Comparison of ENCODE assay signal across 10 mouse cellular contexts in the genomic region with DNA sequence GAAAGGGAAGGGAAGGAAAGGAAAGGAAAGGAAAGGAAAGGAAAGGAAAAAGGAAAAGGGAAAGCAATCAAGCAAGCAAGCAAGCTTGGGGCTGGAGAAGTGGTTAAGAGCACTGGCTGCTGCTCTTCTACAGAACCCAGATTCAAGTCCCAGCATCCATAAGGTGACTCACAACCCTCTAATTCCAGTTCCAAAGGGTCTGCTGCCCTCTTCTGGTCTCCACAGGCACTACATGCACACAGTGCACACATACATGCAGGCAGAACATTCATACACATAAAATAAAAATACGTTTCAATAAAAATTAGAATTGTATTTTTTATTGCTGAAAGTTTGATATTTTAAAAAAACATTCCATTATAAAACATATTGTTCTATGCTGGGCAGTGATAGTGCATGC. TPM values are rescaled to one million over a fixed set of nuclear protein-coding genes. Genes with fewer than 3 reads are reported as not detected.
DNase-seq lines count a peak whose midpoint lies in the region; ATAC-seq lines count a peak whose summit lies in the region.
"Had no signal": no experiment of that assay in that cellular context is flagged by ENCODE, and none has a peak within 500 bp of the region (broad histone marks: within the 10 kb centered on the region; RNA-seq: fewer than 3 reads in every experiment).

No protein-coding gene starts in this region.

- H3K27ac ChIP-seq in embryonic facial prominence, embryonic 11.5 days (replicated peaks; ENCODE audit: low read depth, low read length): no peak overlapping the region

- H3K9ac ChIP-seq in embryonic facial prominence, embryonic 11.5 days (replicated peaks; ENCODE audit: low read length): no peak overlapping the region

- no peak for ATAC-seq in embryonic facial prominence, embryonic 11.5 days (replicated peaks; ENCODE audit: insufficient number of reproducible peaks, low FRiP score, low TSS enrichment, low read depth)
- ATAC-seq in megakaryocyte progenitor cell, adult 5-6 weeks (replicated peaks; ENCODE audit: poor library complexity): 0 out of 2 replicates have a peak, but pooled peaks have one; percentile 16

- no peak overlapping the region for H3K4me2 ChIP-seq in embryonic facial prominence, embryonic 11.5 days (ENCODE audit: low read depth, low read length)

- DNase-seq in cerebellum, adult 11-12 months: peak; percentile 45
- no peak for DNase-seq in cerebellum, adult 9-10 months
- peak; percentile 43 for DNase-seq in left cerebral cortex, postnatal 4 days
- DNase-seq in left cerebral cortex, postnatal 36 days (ENCODE audit: low spot score in 2 of 2): no peak
- peak; percentile 62 for DNase-seq in adrenal gland, adult 2 months
- peak; percentile 26 for DNase-seq in embryonic facial prominence, embryonic 11.5 days (ENCODE audit: low spot score)
- DNase-seq in urinary bladder, postnatal 25 days (ENCODE audit: low spot score): no peak

- no peak overlapping the region for H3K4me3 ChIP-seq in embryonic facial prominence, embryonic 11.5 days (ENCODE audit: low read depth, low read length)

- no peaks in the 10 kb centered on the region for H3K9me3 ChIP-seq in embryonic facial prominence, embryonic 11.5 days (replicated peaks; ENCODE audit: control insufficient read depth, low read length)
- H3K9me3 ChIP-seq: megakaryocyte, embryonic 14.5 days had no signal

- no peaks in the 10 kb centered on the region for H3K36me3 ChIP-seq in embryonic facial prominence, embryonic 11.5 days (replicated peaks; ENCODE audit: control insufficient read depth, insufficient read depth, low read depth, low read length)

- no peaks in the 10 kb centered on the region; the same call in 1 of the 2 replicates for H3K27me3 ChIP-seq in embryonic facial prominence, embryonic 11.5 days (ENCODE audit: control insufficient read depth, insufficient read depth, low read length)
- H3K27me3 ChIP-seq: megakaryocyte, embryonic 14.5 days had no signal

- 0 out of 2 replicates have a peak, but pooled peaks cover 2% of the 10 kb centered on the region for H3K4me1 ChIP-seq in embryonic facial prominence, embryonic 11.5 days (ENCODE audit: control insufficient read depth, insufficient read depth, low read length)

- intact Hi-C loops in left cerebral cortex, postnatal 4 days (cut with DNase I): loop anchor here (10.0 kb wide), 1 partner anchor 142 kb away; the partner anchor contains the start of gene 2010300C02Rik
- intact Hi-C loops in left cerebral cortex, postnatal 36 days (cut with DNase I): loop anchor here (5.0 kb wide), 1 partner anchor 190 kb away; no protein-coding TSS in a partner anchor

- 76% methylated on average over 1 of the region's 1 CpGs for WGBS in embryonic facial prominence, embryonic 11.5 days

RNA-seq across cellular contexts. Expression of gene Tsga10, which starts 0.8 kb away (rescaled TPM):
- 10 to 100 TPM; 18.8 to 20.4 TPM for total RNA-seq in left cerebral cortex, postnatal 4 days (2021)
- total RNA-seq in left cerebral cortex, postnatal 36 days (2021): 10 to 100 TPM; 16.2 to 25.2 TPM
- total RNA-seq in adrenal gland, adult 2 months (2021): 1 to 10 TPM; 5.4 to 5.8 TPM
- polyA plus RNA-seq in adrenal gland, adult 2 months (2012; rRNA removed): 0.06 and 0.15 TPM in 2 replicates
- polyA plus RNA-seq in embryonic facial prominence, embryonic 11.5 days (2014; fragmentation: Nextera tagmentation; extraction: Ambion mirVana): 7.0 and 8.8 TPM in 2 replicates
- 7.5 and 8.6 TPM in 2 replicates for total RNA-seq in megakaryocyte progenitor cell, adult 5-6 weeks (2015)
- 8.1 and 9.6 TPM in 2 replicates for total RNA-seq in megakaryocyte progenitor cell, adult 5-6 weeks (2017)

RNA-seq across cellular contexts. Expression of gene Lipt1, which starts 4.5 kb away (rescaled TPM):
- total RNA-seq in left cerebral cortex, postnatal 4 days (2021): 1 to 10 TPM; 7.8 to 9.3 TPM
- total RNA-seq in left cerebral cortex, postnatal 36 days (2021): 1 to 10 TPM; 8.0 to 9.9 TPM
- total RNA-seq in adrenal gland, adult 2 months (2021): 10 to 100 TPM; 13.4 to 22.6 TPM
- polyA plus RNA-seq in adrenal gland, adult 2 months (2012; rRNA removed): 1.3 TPM in 2 replicates
- 10.3 and 11.5 TPM in 2 replicates for polyA plus RNA-seq in embryonic facial prominence, embryonic 11.5 days (2014; fragmentation: Nextera tagmentation; extraction: Ambion mirVana)
- 4.4 and 5.8 TPM in 2 replicates for total RNA-seq in megakaryocyte progenitor cell, adult 5-6 weeks (2015)
- 5.1 and 8.0 TPM in 2 replicates for total RNA-seq in megakaryocyte progenitor cell, adult 5-6 weeks (2017)

RNA-seq across cellular contexts. Expression of gene Mitd1, which starts 23.2 kb away (rescaled TPM):
- 10 to 100 TPM in 1 of 2 experiments, 1 to 10 TPM in 1; 9.6 to 10.4 TPM for total RNA-seq in left cerebral cortex, postnatal 4 days (2021)
- 10 to 100 TPM in 1 of 2 experiments, 1 to 10 TPM in 1; 9.1 to 10.5 TPM for total RNA-seq in left cerebral cortex, postnatal 36 days (2021)
- 1 to 10 TPM; 8.4 to 9.8 TPM for total RNA-seq in adrenal gland, adult 2 months (2021)
- 1.1 and 2.0 TPM in 2 replicates for polyA plus RNA-seq in adrenal gland, adult 2 months (2012; rRNA removed)
- polyA plus RNA-seq in embryonic facial prominence, embryonic 11.5 days (2014; fragmentation: Nextera tagmentation; extraction: Ambion mirVana): 28.5 and 30.9 TPM in 2 replicates
- total RNA-seq in megakaryocyte progenitor cell, adult 5-6 weeks (2015): 28.2 and 46.0 TPM in 2 replicates
- 29.5 and 41.7 TPM in 2 replicates for total RNA-seq in megakaryocyte progenitor cell, adult 5-6 weeks (2017)

RNA-seq across cellular contexts. Expression of gene Mrpl30, which starts 23.2 kb away (rescaled TPM):
- total RNA-seq in left cerebral cortex, postnatal 4 days (2021): 100 to 1,000 TPM; 157 to 190 TPM
- total RNA-seq in left cerebral cortex, postnatal 36 days (2021): 100 to 1,000 TPM; 125 to 137 TPM
- 100 to 1,000 TPM; 215 to 228 TPM for total RNA-seq in adrenal gland, adult 2 months (2021)
- 46.2 and 56.0 TPM in 2 replicates for polyA plus RNA-seq in adrenal gland, adult 2 months (2012; rRNA removed)
- polyA plus RNA-seq in embryonic facial prominence, embryonic 11.5 days (2014; fragmentation: Nextera tagmentation; extraction: Ambion mirVana): 243 and 271 TPM in 2 replicates
- total RNA-seq in megakaryocyte progenitor cell, adult 5-6 weeks (2015): 286 TPM in 2 replicates
- total RNA-seq in megakaryocyte progenitor cell, adult 5-6 weeks (2017): 233 and 248 TPM in 2 replicates

RNA-seq across cellular contexts. Expression of gene Lyg2, which starts 49.2 kb away (rescaled TPM):
- not detected for total RNA-seq in left cerebral cortex, postnatal 4 days (2021)
- not detected for total RNA-seq in left cerebral cortex, postnatal 36 days (2021)
- not detected for total RNA-seq in adrenal gland, adult 2 months (2021)
- not detected in 2 replicates for polyA plus RNA-seq in adrenal gland, adult 2 months (2012; rRNA removed)
- polyA plus RNA-seq in embryonic facial prominence, embryonic 11.5 days (2014; fragmentation: Nextera tagmentation; extraction: Ambion mirVana): not detected in 2 replicates
- total RNA-seq in megakaryocyte progenitor cell, adult 5-6 weeks (2015): not detected in 2 replicates
- not detected in 2 replicates for total RNA-seq in megakaryocyte progenitor cell, adult 5-6 weeks (2017)
- polyA plus RNA-seq: heart, embryonic 14.5 days had no signal

Comparison
In these comparisons a context has a peak if more than half of its experiments do, and no peak if none do; other contexts are left out.
1. DNase-seq: peak in cerebellum, adult 11-12 months (single experiment), left cerebral cortex, postnatal 4 days (single experiment), adrenal gland, adult 2 months (single experiment) and embryonic facial prominence, embryonic 11.5 days (single experiment); none in cerebellum, adult 9-10 months (single experiment), left cerebral cortex, postnatal 36 days (0 of 2) and urinary bladder, postnatal 25 days (single experiment).